Mouse (Mus musculus): ENCODE measurements at regions not wholly inside any gene's neighbourhood (a gene's known extent, or its start where the extent isn't known, plus 50 kb on each side); places are given as distances from the start of the nearest gene placed in this dataset.

GRCm38 (mm10) chr1:194108132-194108531 lies 509.9 kb upstream of the Plxna2 start:
- TF ChIP-seq TAL1 (IDR thresholded peaks at IDR 0.05; ENCODE audit: low read length) (no peak), GATA1 (IDR thresholded peaks at IDR 0.05; ENCODE audit: low read length) (no peak)
